Mouse (Mus musculus) kidney, adult 9 months (tissue): ENCODE results near the gene Ankfn1.

Experiments used
- DNase-seq: peaks from one replicate; pipeline ENCODE4 v3.0.0; 2022

Ankfn1 gene

GRCm38 (mm10) chr11:89574269-89574838 lies 203.1 kb downstream of the Ankfn1 start:
- no peak for DNase-seq

DNA sequence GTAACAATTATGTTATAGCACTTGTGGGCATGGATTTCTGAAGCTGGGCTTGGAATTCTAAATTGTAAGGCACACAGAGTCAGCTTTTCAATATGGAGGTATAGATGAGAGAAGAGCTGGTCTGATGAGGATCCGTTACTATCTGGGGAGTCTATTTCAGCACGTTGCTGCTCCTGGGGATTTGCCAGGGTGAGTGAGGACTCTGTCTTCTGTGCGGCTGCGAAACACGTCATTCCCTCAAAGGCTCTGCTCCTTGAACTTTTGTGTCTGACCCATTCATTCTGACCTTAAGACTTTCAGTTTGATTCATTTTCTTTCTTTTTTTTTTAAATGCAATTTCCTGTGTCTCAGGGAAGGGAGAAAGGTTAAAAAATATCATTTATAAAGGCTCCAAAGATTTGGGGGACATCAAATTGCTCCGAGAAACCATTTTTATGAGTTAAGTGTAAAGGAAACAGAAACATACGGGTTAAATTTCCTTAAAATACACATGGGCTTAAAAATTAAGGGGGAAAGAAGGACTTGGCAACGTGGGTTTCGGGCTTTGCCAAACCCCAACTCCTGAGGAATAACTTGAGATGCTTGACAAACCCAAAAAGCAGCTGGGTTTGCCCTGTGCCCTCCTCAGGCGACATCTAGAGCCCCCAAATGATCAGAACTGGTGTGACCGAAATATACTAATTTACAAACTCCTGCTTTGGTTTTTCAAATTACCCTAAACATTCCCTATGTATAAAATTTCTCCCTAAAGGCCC lies 207.9 kb downstream of the Ankfn1 start:
- peak; percentile 26 for DNase-seq

GRCm38 (mm10) chr11:89568246-89568645 lies 209.2 kb downstream of the Ankfn1 start:
- no peak for DNase-seq

GRCm38 (mm10) chr11:89551441-89551840 lies 226.0 kb downstream of the Ankfn1 start:
- DNase-seq = no peak

DNA sequence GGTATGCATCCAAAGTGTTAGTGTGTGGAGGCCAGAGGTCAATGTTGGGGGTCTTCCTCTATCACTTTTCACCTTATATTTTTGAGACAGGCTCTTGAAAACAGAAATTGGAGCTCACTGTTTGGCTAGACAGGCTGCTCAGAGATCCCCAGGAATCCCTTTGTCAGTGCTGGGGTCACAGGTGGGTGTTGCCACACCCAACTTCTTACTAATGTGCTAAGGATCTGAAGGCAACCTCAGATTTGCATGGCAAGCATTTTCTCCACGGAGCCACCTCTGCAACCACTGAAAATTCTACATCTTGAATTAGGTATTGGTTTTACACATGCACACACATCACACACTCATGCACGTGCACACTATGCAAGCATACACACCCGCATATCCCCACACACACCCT lies 226.5 kb downstream of the Ankfn1 start:
- DNase-seq = no peak

DNA sequence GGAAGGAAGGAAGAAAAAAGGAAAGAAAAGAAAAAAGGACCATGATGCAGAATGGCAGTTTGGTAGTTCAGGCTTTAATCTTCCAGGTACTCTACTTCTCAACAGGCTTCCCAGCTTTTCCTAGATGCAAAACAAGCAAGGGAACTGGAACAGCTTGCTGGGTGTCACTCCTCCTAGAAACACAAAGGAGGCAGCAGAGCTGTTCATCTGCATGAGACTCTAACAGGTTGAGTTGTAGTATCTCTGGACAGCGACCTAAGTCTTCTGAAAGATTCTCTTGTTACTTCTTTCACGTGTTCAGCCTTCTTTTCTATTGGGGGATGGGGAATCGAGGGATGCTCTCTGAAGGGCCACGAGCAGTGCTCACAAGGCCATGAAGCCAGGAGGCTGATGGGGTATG lies 228.7 kb downstream of the Ankfn1 start:
- no peak for DNase-seq

DNA sequence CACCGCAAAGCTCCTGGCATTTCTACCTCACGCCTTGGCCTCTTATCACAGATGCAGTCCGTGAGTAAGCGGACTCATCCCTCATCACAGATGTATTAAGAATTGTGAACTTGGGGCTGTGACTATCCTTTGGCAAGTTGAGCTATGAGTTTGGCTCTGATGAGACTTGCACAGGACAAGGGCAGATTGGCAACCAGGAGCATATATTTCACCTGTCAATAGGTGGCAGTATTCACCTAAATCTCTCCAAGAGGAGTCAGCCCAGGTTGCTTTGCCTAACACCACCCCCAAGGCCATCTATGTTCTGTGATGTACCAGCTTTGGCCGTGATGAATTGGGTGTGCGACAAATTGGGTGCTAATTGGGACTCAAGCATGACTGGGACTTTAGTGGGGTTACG lies 231.3 kb downstream of the Ankfn1 start:
- DNase-seq = peak; percentile 68

- no peak for DNase-seq
Measured at GRCm38 (mm10) chr11:89544856-89545817, 232.3 kb downstream of the Ankfn1 start.

GRCm38 (mm10) chr11:89538376-89538775 lies 239.1 kb downstream of the Ankfn1 start:
- DNase-seq = no peak

GRCm38 (mm10) chr11:89527800-89528430 lies 249.5 kb downstream of the Ankfn1 start:
- no peak for DNase-seq

GRCm38 (mm10) chr11:89515501-89515901 lies 262.0 kb downstream of the Ankfn1 start:
- DNase-seq = no peak

- no peak for DNase-seq
Measured at GRCm38 (mm10) chr11:89508675-89509324, 268.7 kb downstream of the Ankfn1 start.

DNA sequence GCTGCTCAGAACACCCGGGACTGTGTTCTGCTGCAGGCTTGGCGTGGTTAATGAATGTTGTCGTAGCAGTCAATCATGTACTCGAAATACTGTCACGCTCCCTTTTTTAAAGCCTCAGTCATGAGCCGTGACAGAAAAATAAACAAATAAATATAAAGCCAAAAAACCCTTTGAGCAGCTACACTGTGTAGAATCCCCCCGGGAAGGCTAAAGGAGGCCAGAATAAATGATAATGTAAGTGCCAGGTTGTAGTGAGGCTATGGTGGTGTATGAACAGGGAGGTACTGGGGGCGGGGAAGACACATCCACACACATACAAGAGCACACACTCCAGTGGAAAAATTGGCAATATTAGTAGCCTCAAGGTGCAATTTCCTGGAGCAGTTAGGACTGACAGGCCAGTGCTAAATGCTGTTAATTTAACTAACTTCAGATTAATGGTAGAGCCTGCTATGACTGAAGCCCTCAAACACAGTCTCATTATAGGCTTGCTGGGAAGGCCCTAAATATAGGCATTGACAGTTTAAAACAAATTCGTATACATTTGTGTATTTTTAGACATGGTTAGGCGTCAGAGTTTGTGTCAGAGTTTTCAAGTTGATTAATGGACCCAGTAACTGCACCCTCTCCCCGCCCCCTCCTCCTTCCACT lies 270.7 kb downstream of the Ankfn1 start:
- DNase-seq = peak; percentile 23

DNA sequence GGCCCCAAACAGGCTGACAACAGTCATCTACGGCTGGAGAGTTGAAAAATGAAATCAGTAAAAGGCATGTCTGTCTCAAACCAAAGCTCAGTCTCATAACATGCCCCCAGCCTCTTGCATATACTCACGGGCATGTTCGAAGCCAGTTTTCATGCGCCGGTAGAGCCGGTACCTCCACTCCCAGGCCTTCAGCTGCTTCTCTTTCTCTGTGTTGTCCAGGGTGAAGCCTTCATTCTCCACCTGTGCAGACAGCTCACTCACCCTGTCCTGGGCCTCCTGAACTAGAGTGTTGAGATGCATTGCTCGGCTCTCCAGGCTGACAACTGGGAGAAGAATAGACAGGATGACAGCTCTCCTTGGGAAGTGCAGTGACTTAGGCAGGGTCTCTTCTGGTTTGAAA lies 272.4 kb downstream of the Ankfn1 start:
- DNase-seq = no peak

- no peak for DNase-seq
Measured at GRCm38 (mm10) chr11:89501796-89502195, 275.7 kb downstream of the Ankfn1 start.

DNA sequence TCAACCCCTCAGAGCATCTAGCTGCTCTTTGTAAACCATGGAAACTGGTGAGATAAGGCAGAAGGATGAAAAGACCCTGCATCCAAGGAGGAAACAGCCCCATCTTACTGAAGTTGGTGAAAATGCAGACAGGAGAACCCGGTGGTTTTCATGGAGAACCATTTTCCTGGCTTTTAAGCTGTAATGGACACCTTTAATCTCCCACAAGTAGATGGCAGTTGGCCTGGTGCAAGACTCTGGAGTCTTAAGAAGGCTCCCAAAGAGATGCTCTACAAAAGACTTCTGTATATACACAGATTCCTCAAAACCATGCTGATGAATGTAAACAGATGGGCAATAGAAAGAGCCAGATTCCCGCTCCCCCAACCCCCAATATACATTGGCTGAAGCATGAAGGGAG lies 276.5 kb downstream of the Ankfn1 start:
- no peak for DNase-seq

GRCm38 (mm10) chr11:89481084-89481483 lies 296.4 kb downstream of the Ankfn1 start:
- no peak for DNase-seq

- peak; percentile 54 for DNase-seq
Measured at GRCm38 (mm10) chr11:89476927-89477326, 300.5 kb downstream of the Ankfn1 start.

DNA sequence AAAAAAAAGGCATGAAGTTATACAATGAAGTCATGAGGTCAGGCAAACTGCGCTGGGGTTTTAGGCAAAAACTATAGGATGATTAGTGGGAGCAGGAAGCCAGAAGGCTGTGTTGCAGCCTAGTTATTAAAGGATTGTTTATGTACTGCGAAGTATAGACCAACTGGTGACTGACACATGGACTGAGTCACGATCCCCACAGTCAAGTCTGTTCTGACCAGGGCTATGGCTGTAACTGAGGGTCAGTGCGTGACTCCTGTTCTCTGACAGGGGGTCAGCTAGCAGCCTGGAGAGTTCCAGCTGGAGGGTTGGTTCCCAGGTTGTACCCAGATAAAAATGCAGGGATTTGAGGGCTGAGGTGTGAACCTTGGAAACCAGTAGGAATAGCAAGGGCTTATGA lies 301.4 kb downstream of the Ankfn1 start:
- no peak for DNase-seq

DNA sequence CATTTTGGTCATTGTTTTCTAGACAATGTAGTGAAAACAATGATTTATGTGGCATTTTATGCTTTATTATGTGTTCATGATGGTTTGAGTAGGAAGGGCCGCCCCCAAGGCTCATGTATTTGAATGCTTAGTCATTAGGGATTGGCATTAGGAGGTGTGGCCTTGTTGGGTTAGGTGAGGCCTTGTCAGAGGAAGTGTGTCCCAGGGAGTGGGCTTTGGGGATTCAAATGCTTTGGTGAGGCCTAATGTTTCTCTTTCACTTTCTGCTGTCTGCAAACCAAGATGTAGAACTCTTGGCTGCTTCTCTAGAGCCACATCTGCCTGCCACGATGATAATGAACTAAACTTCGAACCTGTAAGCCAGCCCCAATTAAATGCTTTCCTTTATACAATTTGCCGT lies 304.6 kb downstream of the Ankfn1 start:
- no peak for DNase-seq

DNA sequence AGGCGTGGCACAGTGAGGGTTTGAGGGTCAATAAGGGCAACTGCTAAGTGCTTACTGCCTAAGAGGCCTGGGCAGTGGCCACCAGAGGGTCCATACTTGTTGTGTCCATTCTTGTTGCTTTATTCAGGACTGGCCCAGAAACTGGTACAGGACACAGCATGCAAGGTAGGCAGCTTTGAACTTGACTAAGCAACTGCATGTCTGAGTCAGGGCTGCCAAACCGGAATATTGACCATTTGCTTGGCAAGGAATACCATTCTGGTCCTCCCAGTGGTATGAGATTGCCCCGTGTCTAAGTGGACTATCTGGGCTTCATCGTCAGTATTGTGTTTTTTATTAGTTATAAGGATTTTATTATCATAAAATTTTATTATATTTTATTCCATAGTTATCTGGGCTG lies 312.1 kb downstream of the Ankfn1 start:
- DNase-seq = no peak

- DNase-seq = no peak
Measured at GRCm38 (mm10) chr11:89462216-89462615, 315.2 kb downstream of the Ankfn1 start.
